Mouse (Mus musculus) mouse trophoblast stem cell (cell line): ENCODE results near the gene Ints4.
"Not testable (repeated sequence)": the region's sequence is repeated elsewhere in the genome, so short reads cannot be mapped to it uniquely, and the experiment has no call there.

ENCODE experiments used
- in situ Hi-C, 2 experiments: fragments of 300-500 bp; cut with MseI, MboI; formaldehyde crosslinking; loops; 2 replicates in 1 of 2; 3 replicates in 1 of 2; pipeline ENCODE4 v1.15.1; 2025

Ints4 gene

GRCm38 (mm10) chr7:97480821-97481339 lies at the start of gene Ints4:
Gene Ints4 (plus strand): TSS chr7:97480956.
- in situ Hi-C loops = loop anchor here in 1 of 2 experiments (10.0 kb wide), 1 partner anchor 56 kb away; no protein-coding TSS in a partner anchor

- in situ Hi-C loops = not testable (repeated sequence)
Observed at GRCm38 (mm10) chr7:97433517-97433916, 47.2 kb upstream of the Ints4 start.

GRCm38 (mm10) chr7:97434517-97434916 lies 46.2 kb upstream of the Ints4 start:
- in situ Hi-C loops = no loop called here

GRCm38 (mm10) chr7:97438986-97439385 lies 41.8 kb upstream of the Ints4 start:
- in situ Hi-C loops = no loop called here

GRCm38 (mm10) chr7:97446171-97446925 lies 34.4 kb upstream of the Ints4 start:
- in situ Hi-C loops = no loop called here

GRCm38 (mm10) chr7:97447050-97447531 lies 33.7 kb upstream of the Ints4 start:
- in situ Hi-C loops = no loop called here

- in situ Hi-C loops = not testable (repeated sequence)
Observed at GRCm38 (mm10) chr7:97451023-97451422, 29.7 kb upstream of the Ints4 start, which contains the start of gene Kctd14. Gene Kctd14 (plus strand): TSS chr7:97451323.

- in situ Hi-C loops = no loop called here
Observed at GRCm38 (mm10) chr7:97452196-97452595, 28.6 kb upstream of the Ints4 start.

- in situ Hi-C loops = no loop called here
Observed at GRCm38 (mm10) chr7:97453141-97453921, 27.4 kb upstream of the Ints4 start.

GRCm38 (mm10) chr7:97454795-97455194 lies 26.0 kb upstream of the Ints4 start:
- in situ Hi-C loops = no loop called here

- in situ Hi-C loops = no loop called here
Observed at GRCm38 (mm10) chr7:97455577-97455976, 25.2 kb upstream of the Ints4 start.

GRCm38 (mm10) chr7:97473001-97473400 lies 7.8 kb upstream of the Ints4 start:
- in situ Hi-C loops = no loop called here

GRCm38 (mm10) chr7:97479349-97479748 lies 1.4 kb upstream of the Ints4 start:
- in situ Hi-C loops = no loop called here

GRCm38 (mm10) chr7:97480290-97480689 lies 466 bp upstream of the Ints4 start:
- in situ Hi-C loops = loop anchor here in 1 of 2 experiments (10.0 kb wide), 1 partner anchor 55 kb away; no protein-coding TSS in a partner anchor

GRCm38 (mm10) chr7:97483378-97483777 lies 2.6 kb downstream of the Ints4 start:
- in situ Hi-C loops = loop anchor here in 1 of 2 experiments (10.0 kb wide), 1 partner anchor 59 kb away; no protein-coding TSS in a partner anchor

- in situ Hi-C loops = no loop called here
Observed at GRCm38 (mm10) chr7:97491157-97491556, 10.4 kb downstream of the Ints4 start.

GRCm38 (mm10) chr7:97492420-97492819 lies 11.7 kb downstream of the Ints4 start:
- in situ Hi-C loops = no loop called here

- in situ Hi-C loops = no loop called here
Observed at GRCm38 (mm10) chr7:97495052-97495451, 14.3 kb downstream of the Ints4 start.

- in situ Hi-C loops = no loop called here
Observed at GRCm38 (mm10) chr7:97500555-97501209, 19.9 kb downstream of the Ints4 start.

- in situ Hi-C loops = no loop called here
Observed at GRCm38 (mm10) chr7:97514786-97515185, 34.0 kb downstream of the Ints4 start.

GRCm38 (mm10) chr7:97519935-97520334 lies 39.2 kb downstream of the Ints4 start:
- in situ Hi-C loops = no loop called here

- in situ Hi-C loops = no loop called here
Observed at GRCm38 (mm10) chr7:97535531-97535930, 54.8 kb downstream of the Ints4 start.
